Mouse (Mus musculus) liver, adult (tissue): ENCODE results near the gene Fam84b.

ENCODE experiments used
- GATA4 ChIP-seq: IDR thresholded peaks from 2 replicates; pipeline ENCODE4 v1.6.1; 2014; ENCODE audit warnings: mild to moderate bottlenecking, low read length; ENCODE audit not compliant: insufficient replicate concordance

Fam84b gene

GRCm38 (mm10) chr15:60838135-60838534, 15.4 kb downstream of the Fam84b start:
- no peak for TF ChIP-seq GATA4

DNA sequence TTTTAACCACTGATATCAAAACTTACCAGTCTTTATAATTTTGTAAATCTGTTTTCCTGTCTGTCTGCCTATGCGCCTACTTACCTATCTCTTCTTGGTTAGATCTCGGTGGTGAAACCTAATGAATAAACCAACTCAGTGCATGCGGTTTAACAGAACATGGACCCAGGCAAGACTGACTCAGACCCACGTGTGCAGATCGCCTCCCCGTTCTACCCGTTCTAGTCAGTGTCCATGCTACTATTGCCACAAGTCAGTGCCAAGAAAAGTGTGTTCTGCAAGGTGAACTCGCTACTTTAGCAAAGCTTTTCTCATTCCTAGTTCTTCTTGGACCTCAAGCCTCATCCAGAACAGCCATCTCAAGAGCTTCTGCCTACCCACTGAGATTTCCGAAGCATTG, 15.9 kb downstream of the Fam84b start:
- no peak for TF ChIP-seq GATA4

GRCm38 (mm10) chr15:60836321-60836720, 17.3 kb downstream of the Fam84b start:
- no peak for TF ChIP-seq GATA4

- TF ChIP-seq GATA4: no peak
Observed at GRCm38 (mm10) chr15:60834598-60835571, 18.7 kb downstream of the Fam84b start.

GRCm38 (mm10) chr15:60833476-60834218, 19.9 kb downstream of the Fam84b start:
- peak; percentile 33; the same call in 1 of the 2 replicates for TF ChIP-seq GATA4

DNA sequence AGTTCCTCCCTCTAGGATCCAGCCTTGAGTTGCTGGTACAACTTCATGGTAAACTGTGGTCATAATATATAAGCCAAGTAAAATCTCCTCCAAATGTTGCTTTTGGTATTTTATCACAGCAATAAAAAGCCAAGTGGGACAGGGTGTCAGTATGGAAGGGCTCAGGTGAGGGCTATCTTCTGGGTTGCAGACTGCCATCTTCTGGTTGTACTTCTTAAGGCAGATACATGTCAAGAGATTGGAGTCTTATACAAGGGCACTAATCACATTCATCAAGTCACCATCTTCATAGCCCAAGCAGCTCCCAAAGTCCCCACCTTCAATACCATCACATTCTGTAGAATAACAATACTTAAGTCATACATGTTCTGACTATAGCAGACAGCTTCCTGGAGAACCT, 21.0 kb downstream of the Fam84b start:
- no peak for TF ChIP-seq GATA4

DNA sequence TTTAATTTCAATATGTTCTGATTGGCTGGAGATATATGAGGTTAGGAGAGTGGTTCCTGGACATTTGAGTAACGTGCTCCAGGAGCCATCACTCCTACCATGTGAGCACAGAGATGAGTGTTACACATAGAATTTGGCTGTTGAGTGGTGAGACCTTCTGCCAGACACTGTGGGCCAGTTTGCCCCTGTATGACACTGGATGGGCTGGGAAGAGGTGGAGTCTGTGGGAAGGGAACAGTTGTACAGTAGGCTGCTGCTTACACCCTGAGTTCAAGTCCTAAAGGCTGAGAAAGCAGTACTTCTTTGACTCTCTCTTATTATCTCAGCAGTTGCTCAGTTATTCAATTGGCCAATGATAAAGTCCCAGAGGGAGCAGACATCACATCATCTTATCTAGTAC, 27.4 kb downstream of the Fam84b start:
- no peak for TF ChIP-seq GATA4

GRCm38 (mm10) chr15:60824751-60825227, 28.8 kb downstream of the Fam84b start:
- TF ChIP-seq GATA4: no peak

- no peak for TF ChIP-seq GATA4
Observed at GRCm38 (mm10) chr15:60823870-60824709, 29.5 kb downstream of the Fam84b start.

GRCm38 (mm10) chr15:60823620-60823869, 30.0 kb downstream of the Fam84b start:
- no peak for TF ChIP-seq GATA4

DNA sequence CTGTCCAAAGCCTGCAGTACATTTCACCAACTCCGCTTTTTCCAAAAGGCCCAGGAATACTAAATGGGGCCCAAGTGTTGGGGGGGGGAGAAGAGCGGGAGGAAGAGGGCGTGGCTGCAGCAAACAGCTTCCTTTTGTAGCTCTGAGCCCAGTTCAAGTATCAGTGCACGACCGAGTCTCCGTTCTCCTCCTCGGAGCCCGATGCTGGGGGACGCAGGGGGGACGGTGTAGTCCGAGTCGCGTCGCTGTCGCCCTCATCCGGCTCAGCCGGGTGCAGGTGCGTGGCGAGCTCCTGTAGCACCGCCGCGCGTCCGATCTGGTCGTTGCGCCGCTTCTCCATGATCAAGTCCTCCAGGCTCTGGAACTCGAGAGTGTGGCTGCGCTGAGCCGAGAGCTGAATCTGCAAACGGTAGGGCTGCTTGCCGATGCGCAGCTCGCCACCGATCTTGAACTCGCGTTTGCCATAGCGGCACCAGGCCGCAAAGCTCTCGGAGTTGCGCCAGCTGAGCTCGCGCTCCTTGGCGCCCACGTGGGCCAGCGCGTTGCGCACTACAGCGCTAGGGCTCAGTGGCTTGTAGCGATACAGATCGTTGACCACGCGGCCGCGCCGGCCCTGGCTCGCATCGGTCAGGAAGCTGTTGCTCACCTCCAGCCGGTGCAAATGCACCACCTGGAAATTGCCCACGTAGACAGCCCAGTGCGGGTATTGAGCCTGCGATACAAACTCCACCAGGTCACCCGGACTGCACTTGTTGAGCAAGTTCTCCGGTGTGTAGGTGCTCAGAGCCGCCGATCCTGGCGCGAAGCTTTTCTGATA, 30.6 kb downstream of the Fam84b start:
- TF ChIP-seq GATA4: no peak

- no peak for TF ChIP-seq GATA4
Observed at GRCm38 (mm10) chr15:60822101-60822802, 31.3 kb downstream of the Fam84b start.

DNA sequence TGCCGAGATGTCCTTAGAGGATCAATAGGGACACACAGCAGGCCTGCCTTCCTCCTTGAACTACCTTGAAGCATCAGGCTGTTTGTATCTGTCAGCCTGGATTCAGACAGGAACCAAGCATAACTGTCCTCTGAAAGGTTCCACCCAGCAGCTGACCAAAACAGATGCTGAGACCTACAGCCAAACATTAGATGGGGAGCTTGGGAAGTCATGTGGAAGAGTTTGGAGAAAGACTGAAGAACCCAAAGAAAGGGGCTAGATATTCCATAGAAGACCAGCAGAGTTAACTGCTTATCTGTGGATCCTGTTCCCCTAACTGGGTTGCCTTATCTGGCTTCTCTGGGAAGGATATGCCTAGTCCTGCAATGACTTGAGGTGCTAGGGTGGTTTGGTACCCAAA, 35.1 kb downstream of the Fam84b start:
- TF ChIP-seq GATA4: no peak

DNA sequence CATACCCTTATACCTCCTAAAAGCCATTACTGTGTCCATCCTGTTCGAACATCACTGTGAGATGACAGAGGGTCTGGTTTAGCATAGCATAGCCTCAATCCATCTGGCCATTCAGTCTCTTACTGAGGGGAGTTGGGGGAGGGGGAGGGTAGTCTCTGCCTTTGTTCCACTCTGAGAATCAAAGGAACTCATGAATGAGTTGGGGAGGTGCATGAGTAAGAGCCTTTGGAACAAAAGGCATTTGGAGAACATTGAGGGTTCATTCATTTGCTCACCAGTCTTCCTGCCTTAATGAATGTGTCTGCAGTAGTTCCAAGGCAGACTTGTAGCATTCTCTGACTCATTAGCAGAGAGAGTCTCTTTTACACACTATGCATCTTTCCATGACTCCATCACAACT, 37.1 kb downstream of the Fam84b start:
- TF ChIP-seq GATA4: no peak
